Mouse (Mus musculus) spleen, adult 10 weeks (tissue): ENCODE results near the gene Naf1. TPM values are rescaled to one million over a fixed set of nuclear protein-coding genes. Genes with fewer than 3 reads are reported as not detected.

Experiments
- polyA plus RNA-seq: library from polyadenylated mRNA; stranded (reverse); fragments of 350-450 nt; fragmentation: Illumina TruSeq; extraction: RNeasy Lipid Tissue Mini Kit (QIAGEN cat#74804); gene quantifications from one replicate; pipeline ENCODE4 v1.2.3, GENCODE M21; 2015; ENCODE audit warnings: low replicate concordance; ENCODE audit not compliant: insufficient read depth

Naf1 gene
- polyA plus RNA-seq = 11.2 TPM

DNA sequence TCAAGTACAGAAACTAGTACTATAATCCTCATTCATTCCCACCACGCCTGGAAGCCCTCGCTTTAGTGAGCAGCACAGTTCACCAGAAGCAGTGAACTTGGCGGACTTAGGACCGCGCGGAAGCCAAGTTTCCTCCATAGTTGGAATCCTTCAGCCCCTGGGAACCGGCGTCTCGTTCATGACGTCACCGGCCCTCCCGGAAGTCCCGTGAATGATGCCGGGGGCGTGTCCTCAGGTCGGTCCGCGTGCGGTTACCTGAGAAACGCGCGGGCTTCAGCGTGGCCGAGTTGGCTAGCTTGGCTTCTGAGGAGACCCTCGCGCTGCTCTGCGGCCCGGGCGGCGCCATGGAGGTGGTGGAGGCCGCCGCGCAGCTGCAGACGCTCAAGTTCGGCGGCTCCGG lies at the start of gene Naf1:
Gene Naf1 (plus strand): TSS at position 195 of the 400 bp plus-strand sequence.

Other genes starting within 250 kb of the Naf1 start
- not detected for gene Npy5r, start 172.1 kb upstream of the Naf1 start, polyA plus RNA-seq
- gene Npy1r, start 163.0 kb upstream of the Naf1 start, polyA plus RNA-seq = 13.0 TPM